Mouse (Mus musculus) Patski (cell line): Measurements from ENCODE around the gene Btbd11. TPM values are rescaled to one million over a fixed set of nuclear protein-coding genes. Genes with fewer than 3 reads are reported as not detected.

Source experiments
- ATAC-seq: fragments of 100-300 bp; one replicate; pipeline ENCODE4 v1.8.0; 2021
- CTCF ChIA-PET: fragments of 350-600 bp; sonication (Branson Sonifier 250); formaldehyde crosslinking; loops from one replicate; lab custom pipeline; 2022; ENCODE audit warnings: inconsistent platforms; lab: Charles Lee
- POLR2A ChIA-PET: fragments of 350-600 bp; sonication (Branson Sonifier 250); formaldehyde crosslinking; loops from one replicate; lab custom pipeline; 2022; ENCODE audit warnings: antibody characterized with exemption, inconsistent platforms; lab: Charles Lee
- DNase-seq: peaks from one replicate; pipeline ENCODE4 v3.0.0-alpha.2; 2011; ENCODE audit warnings: low read depth, low spot score
- H3K27me3 ChIP-seq: fragments of 371-371 bp; one replicate; pipeline ENCODE4 v1.5.1; 2021
- CTCF ChIP-seq: fragments of 100-300 bp; IDR thresholded peaks from one replicate; pipeline ENCODE4 v1.5.1; 2021
- in situ Hi-C: fragments of 300-500 bp; cut with MboI; formaldehyde crosslinking; loops from 3 replicates; pipeline ENCODE4 v1.11.1; 2018; ENCODE audit warnings: low pct_unique_long_range_greater_than_20kb, mixed read lengths
- polyA plus RNA-seq: library from polyadenylated mRNA; unstranded; gene quantifications from one replicate; pipeline ENCODE4 v1.2.3, GENCODE M21; 2021

Btbd11 gene
- polyA plus RNA-seq, 1 experiment from 2014 or later: 3.5 TPM

- DNase-seq (no peak), ATAC-seq (peak; percentile 82)
- in situ Hi-C loops: no loop called here
- TF ChIP-seq CTCF: no peak
- ChIA-PET CTCF (no interaction called here), POLR2A (no interaction called here)
- H3K27me3 ChIP-seq: no peaks in the 10 kb centered on the region
These were observed 34.4 kb downstream of the Btbd11 start for GRCm38 (mm10) chr10:85420851-85421628.

DNA sequence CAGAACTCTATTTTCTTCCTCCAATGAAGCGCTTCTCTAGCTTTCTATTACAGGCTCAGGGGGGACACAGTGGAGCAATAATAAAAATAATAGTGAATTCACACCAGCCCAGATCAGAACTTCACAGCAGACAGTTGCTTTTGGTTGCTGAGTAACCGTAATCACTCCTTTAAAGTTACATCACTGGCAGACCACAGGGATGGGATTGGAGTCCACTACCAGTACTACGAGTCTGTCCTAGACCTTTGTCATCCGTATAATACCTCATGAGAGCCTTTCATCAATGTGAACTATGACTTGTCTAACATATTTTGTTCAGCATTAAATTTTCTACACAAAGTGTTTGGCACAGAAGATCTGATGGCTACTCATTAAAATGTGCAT, 35.0 kb downstream of the Btbd11 start:
- TF ChIP-seq CTCF: no peak
- DNase-seq (no peak), ATAC-seq (no peak)
- ChIA-PET POLR2A (no interaction called here), CTCF (no interaction called here)
- H3K27me3 ChIP-seq: no peaks in the 10 kb centered on the region
- in situ Hi-C loops: no loop called here

GRCm38 (mm10) chr10:85425756-85426155, 39.1 kb downstream of the Btbd11 start:
- no peak for TF ChIP-seq CTCF
- DNase-seq: no peak
- POLR2A ChIA-PET: no interaction called here
- in situ Hi-C loops: no loop called here
- CTCF ChIA-PET: no interaction called here
- H3K27me3 ChIP-seq: no peaks in the 10 kb centered on the region
- no peak for ATAC-seq

- ChIA-PET POLR2A (no interaction called here), CTCF (interaction anchor here (1.2 to 1.9 kb wide), 3 partner anchors 8 to 10 kb away, joined by 3 to 6 read pairs (median 3); no protein-coding TSS in a partner anchor)
- ATAC-seq: no peak
- TF ChIP-seq CTCF: peak; percentile 13
- H3K27me3 ChIP-seq: no peaks in the 10 kb centered on the region
- in situ Hi-C loops: no loop called here
- DNase-seq: no peak
These were observed 50.6 kb downstream of the Btbd11 start for GRCm38 (mm10) chr10:85437217-85437616.

DNA sequence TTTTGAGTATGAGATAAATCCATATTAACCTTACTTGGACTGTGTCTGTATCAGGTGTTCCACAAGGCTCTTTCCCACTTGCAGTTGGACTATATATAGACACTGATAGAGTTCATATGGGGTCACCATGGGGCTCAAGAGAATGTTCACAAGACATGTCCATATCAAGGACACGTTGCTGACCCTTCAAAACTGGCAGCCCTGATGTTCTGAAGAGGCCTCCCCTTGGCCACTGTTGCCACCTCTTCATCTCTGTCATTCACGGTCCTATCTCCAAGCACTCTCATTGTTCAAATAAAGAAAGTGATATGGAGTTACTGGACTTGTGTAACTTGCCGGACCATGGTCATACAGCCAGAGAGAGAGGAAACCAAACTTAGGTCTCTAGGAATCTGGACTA, 56.8 kb downstream of the Btbd11 start:
- TF ChIP-seq CTCF: no peak
- CTCF ChIA-PET: no interaction called here
- ATAC-seq: no peak
- H3K27me3 ChIP-seq: no peaks in the 10 kb centered on the region
- in situ Hi-C loops: loop anchor here (5.0 kb wide), 1 partner anchor 36 kb away; no protein-coding TSS in a partner anchor
- POLR2A ChIA-PET: no interaction called here
- no peak for DNase-seq

DNA sequence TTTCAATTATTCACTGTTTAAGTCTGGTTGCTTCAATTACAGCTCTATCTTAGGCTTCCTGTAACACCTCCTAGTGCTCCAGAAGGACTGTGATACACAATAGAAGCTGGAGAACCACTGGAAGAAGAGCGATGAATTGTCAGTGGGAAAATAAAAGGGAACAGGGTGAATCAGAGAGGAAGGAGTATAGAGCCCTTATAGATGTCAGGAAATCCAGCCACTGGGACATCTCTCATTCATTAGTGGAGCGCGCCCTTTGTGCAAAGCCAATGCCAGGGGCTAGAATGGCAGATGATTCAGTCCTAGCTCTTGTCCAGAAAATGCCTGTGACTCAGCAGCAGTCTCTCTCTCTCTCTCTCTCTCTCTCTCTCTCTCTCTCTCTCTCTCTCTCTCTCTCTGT, 59.3 kb downstream of the Btbd11 start:
- H3K27me3 ChIP-seq: no peaks in the 10 kb centered on the region
- POLR2A ChIA-PET: interaction anchor here (1.0 kb wide), 1 partner anchor 59 kb away, joined by 3 read pairs; no protein-coding TSS in a partner anchor
- TF ChIP-seq CTCF: no peak
- CTCF ChIA-PET: interaction anchor here (1.4 to 1.7 kb wide), 2 partner anchors 9 to 19 kb away, joined by 4 to 6 read pairs; no protein-coding TSS in a partner anchor
- DNase-seq (no peak), ATAC-seq (peak; percentile 39)
- in situ Hi-C loops: no loop called here

GRCm38 (mm10) chr10:85446700-85447099, 60.1 kb downstream of the Btbd11 start:
- ChIA-PET POLR2A (no interaction called here), CTCF (no interaction called here)
- DNase-seq (no peak), ATAC-seq (no peak)
- no peak for TF ChIP-seq CTCF
- no peaks in the 10 kb centered on the region for H3K27me3 ChIP-seq
- in situ Hi-C loops: no loop called here

GRCm38 (mm10) chr10:85447869-85448268, 61.3 kb downstream of the Btbd11 start:
- no peak for DNase-seq

GRCm38 (mm10) chr10:85451629-85452368, 65.2 kb downstream of the Btbd11 start:
- ATAC-seq (no peak), DNase-seq (no peak)
- ChIA-PET CTCF (no interaction called here), POLR2A (no interaction called here)
- no peaks in the 10 kb centered on the region for H3K27me3 ChIP-seq
- in situ Hi-C loops: no loop called here
- no peak for TF ChIP-seq CTCF

More at GRCm38 (mm10) chr10:85447869-85448268, 61.3 kb downstream of the Btbd11 start:
- ChIA-PET CTCF (no interaction called here), POLR2A (no interaction called here)
- no peak for TF ChIP-seq CTCF
- ATAC-seq: no peak
- no peaks in the 10 kb centered on the region for H3K27me3 ChIP-seq
- in situ Hi-C loops: no loop called here

DNA sequence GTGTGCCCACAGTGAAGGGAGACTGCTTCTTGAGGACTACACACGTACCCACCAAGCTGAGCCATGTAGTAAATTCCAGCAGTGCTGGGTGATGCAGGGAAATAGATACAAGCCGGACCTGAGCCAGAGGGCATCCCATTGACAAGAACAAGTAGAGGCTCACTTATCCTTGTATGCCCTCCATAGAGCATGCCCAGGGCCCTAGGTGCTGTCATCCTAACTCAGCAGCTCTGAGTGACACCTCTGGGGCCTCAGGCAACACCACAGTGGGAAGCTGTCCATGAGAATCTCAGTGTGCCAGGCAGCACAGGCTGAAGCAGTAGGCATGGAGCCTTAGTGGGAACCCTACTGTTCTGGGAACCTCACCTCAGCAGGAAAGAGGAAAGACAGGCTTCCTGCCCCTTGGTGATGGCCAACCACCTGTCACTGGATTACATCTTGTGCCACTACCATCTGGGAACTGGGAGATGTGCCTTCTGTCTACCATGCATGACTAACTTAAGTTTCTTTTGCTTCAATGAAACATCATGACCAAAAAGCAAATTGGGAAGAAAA, 66.7 kb downstream of the Btbd11 start:
- in situ Hi-C loops: no loop called here
- TF ChIP-seq CTCF: no peak
- DNase-seq (no peak), ATAC-seq (no peak)
- ChIA-PET CTCF (no interaction called here), POLR2A (no interaction called here)
- no peaks in the 10 kb centered on the region for H3K27me3 ChIP-seq
